Mouse (Mus musculus): ENCODE results near the gene Klf2.

DNA sequence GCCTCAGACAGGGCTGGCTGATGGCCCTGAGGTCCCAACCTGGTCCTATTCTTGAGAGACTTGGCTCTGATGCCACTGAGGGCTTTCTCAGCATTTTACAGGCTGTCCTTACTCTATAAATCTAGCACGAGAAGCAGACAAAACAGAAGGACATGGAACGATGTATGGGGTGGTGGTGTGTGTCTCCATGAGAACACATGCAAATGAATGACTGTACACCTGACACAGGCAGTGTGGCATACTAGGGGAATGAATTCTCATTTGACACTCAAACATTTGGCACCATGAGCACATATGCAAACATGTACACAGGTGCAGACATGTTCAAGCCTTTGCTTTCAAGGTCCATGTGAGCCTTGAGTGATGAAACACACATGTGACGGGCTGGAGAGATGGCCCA lies 37.8 kb downstream of the Klf2 start:
- TF ChIP-seq CTCF (IDR thresholded peaks at IDR 0.05; ENCODE audit: low read depth, low read length) (no peak), POLR2AphosphoS5 (IDR thresholded peaks at IDR 0.05; ENCODE audit: insufficient replicate concordance, low read depth, low read length) (no peak), GATA1 (IDR thresholded peaks at IDR 0.05; ENCODE audit: borderline replicate concordance, low read length) (no peak)

Measured in G1E (cell line).